In the genomic region with DNA sequence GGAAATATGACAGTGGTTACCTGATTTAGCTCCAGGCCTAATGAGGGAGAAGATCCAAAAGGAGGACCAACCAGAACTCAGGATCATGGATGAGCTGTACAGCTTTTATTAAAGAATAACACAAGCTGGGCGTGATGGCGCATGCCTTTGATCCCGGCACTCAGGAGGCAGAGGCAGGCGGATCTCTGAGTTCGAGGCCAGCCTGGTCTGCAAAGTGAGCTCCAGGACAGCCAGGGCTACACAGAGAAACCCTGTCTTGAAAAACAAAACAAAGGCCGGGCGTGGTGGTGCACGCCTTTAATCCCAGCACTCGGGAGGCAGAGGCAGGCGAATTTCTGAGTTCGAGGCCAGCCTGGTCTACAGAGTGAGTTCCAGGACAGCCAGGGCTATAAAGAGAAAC, we compare ENCODE assay signal across 8 mouse cellular contexts. TPM values are rescaled to one million over a fixed set of nuclear protein-coding genes. Genes with fewer than 3 reads are reported as not detected.
DNase-seq lines count a peak whose midpoint lies in the region; ATAC-seq and TF ChIP-seq lines count a peak whose summit lies in the region.
"Not testable (repeated sequence)": the region's sequence is repeated elsewhere in the genome, so short reads cannot be mapped to it uniquely, and the experiment has no call there.

A gene (minus strand): TSS at position 101 of the 400 bp plus-strand sequence.

- DNase-seq in ES-E14 (ENCODE audit: low read depth, low spot score); forebrain, embryonic 14.5 days (ENCODE audit: low spot score); hindbrain, embryonic 10.5 days (ENCODE audit: low spot score); left cerebral cortex, postnatal 14 days (ENCODE audit: low spot score in 2 of 2): not testable (repeated sequence)

- H3K36me3 ChIP-seq in ES-E14 (ENCODE audit: control insufficient read depth, insufficient read depth, low read length, poor library complexity, severe bottlenecking); forebrain, embryonic 14.5 days (ENCODE audit: control insufficient read depth, insufficient read depth, low read length); hindbrain, embryonic 10.5 days; kidney, embryonic 16.5 days (ENCODE audit: insufficient read depth, low read length); lung, embryonic 16.5 days (ENCODE audit: control insufficient read depth, insufficient read depth, low read length); neural tube, embryonic 13.5 days: not testable (repeated sequence)

- TF ChIP-seq POLR2A in cortical plate, adult 2 months (IDR thresholded peaks at IDR 0.05; ENCODE audit: extremely low read depth, insufficient read depth, low read length) = not testable (repeated sequence)

- H3K4me2 ChIP-seq in forebrain, embryonic 14.5 days (ENCODE audit: low read length); kidney, embryonic 16.5 days (replicated peaks; ENCODE audit: low read depth, low read length); lung, embryonic 16.5 days (ENCODE audit: low read depth, low read length); neural tube, embryonic 13.5 days: not testable (repeated sequence)

- intact Hi-C loops in left cerebral cortex, postnatal 14 days (cut with DNase I) = not testable (repeated sequence)

- not testable (repeated sequence) for H3K27me3 ChIP-seq in forebrain, embryonic 14.5 days (replicated peaks; ENCODE audit: control insufficient read depth, insufficient read depth, low read length); hindbrain, embryonic 10.5 days (ENCODE audit: insufficient read depth, poor library complexity, severe bottlenecking); kidney, embryonic 16.5 days (ENCODE audit: insufficient read depth, low read length); lung, embryonic 16.5 days (ENCODE audit: control insufficient read depth, insufficient read depth, low read depth, low read length); neural tube, embryonic 13.5 days

- 96% methylated on average over 11 of the region's 11 CpGs for WGBS in forebrain, embryonic 14.5 days
- WGBS in hindbrain, embryonic 10.5 days = 93% methylated on average over 11 of the region's 11 CpGs
- 94% methylated on average over 11 of the region's 11 CpGs for WGBS in kidney, embryonic 16.5 days
- 89% methylated on average over 11 of the region's 11 CpGs for WGBS in lung, embryonic 16.5 days
- 94% methylated on average over 11 of the region's 11 CpGs for WGBS in neural tube, embryonic 13.5 days

- TF ChIP-seq CTCF in cortical plate, adult 2 months (IDR thresholded peaks at IDR 0.05; ENCODE audit: extremely low read depth, insufficient read depth, low read length) = not testable (repeated sequence)

- not testable (repeated sequence) for ATAC-seq in forebrain, embryonic 14.5 days; kidney, embryonic 16.5 days (ENCODE audit: low FRiP score, low TSS enrichment); lung, embryonic 16.5 days (ENCODE audit: low read depth); neural tube, embryonic 13.5 days (ENCODE audit: low read depth)

- H3K27ac ChIP-seq in ES-E14 (ENCODE audit: insufficient read depth, low read depth, low read length, poor library complexity, severe bottlenecking) = peak within 1 kb of the TSS; percentile 7; the same call in 1 of the 2 replicates
- not testable (repeated sequence) for H3K27ac ChIP-seq in cortical plate, adult 2 months (ENCODE audit: insufficient read depth, low read length); forebrain, embryonic 14.5 days (ENCODE audit: low read depth, low read length); hindbrain, embryonic 10.5 days; kidney, embryonic 16.5 days (ENCODE audit: low read length); lung, embryonic 16.5 days (ENCODE audit: low read length); neural tube, embryonic 13.5 days (replicated peaks)

- in situ Hi-C loops in ES-E14 (cut with MboI; ENCODE audit: low sequenced_read_pairs in 2 of 2, unreplicated experiment in 2 of 2) = not testable (repeated sequence)

- peak within 1 kb of the TSS; percentile 65; the same call in 1 of the 2 replicates for H3K9ac ChIP-seq in ES-E14 (ENCODE audit: insufficient read depth, low read depth, low read length, poor library complexity, severe bottlenecking)
- H3K9ac ChIP-seq in forebrain, embryonic 14.5 days (ENCODE audit: low read length); kidney, embryonic 16.5 days (replicated peaks; ENCODE audit: low read length); lung, embryonic 16.5 days (ENCODE audit: low read length); neural tube, embryonic 13.5 days: not testable (repeated sequence)

- peaks cover 2 to 11% of the 10 kb centered on the region in 2 experiments; a peak in 1 of 4 replicates for H3K4me1 ChIP-seq in ES-E14 (ENCODE audit: control insufficient read depth in 2 of 2, insufficient read depth in 2 of 2, low read length in 2 of 2, poor library complexity in 1 of 2)
- not testable (repeated sequence) for H3K4me1 ChIP-seq in cortical plate, adult 2 months (ENCODE audit: control insufficient read depth, insufficient read depth, low read length); forebrain, embryonic 14.5 days (ENCODE audit: control insufficient read depth, insufficient read depth, low read length); lung, embryonic 16.5 days (replicated peaks; ENCODE audit: control insufficient read depth, insufficient read depth, low read length)
- peaks cover 11% of the 10 kb centered on the region for H3K4me1 ChIP-seq in hindbrain, embryonic 10.5 days (replicated peaks)
- peaks cover 11% of the 10 kb centered on the region for H3K4me1 ChIP-seq in kidney, embryonic 16.5 days (ENCODE audit: insufficient read depth, low read length)
- peaks cover 18% of the 10 kb centered on the region for H3K4me1 ChIP-seq in neural tube, embryonic 13.5 days (replicated peaks)

- peak within 1 kb of the TSS; percentile 28 to 30; a peak in 1 of 4 replicates for H3K4me3 ChIP-seq in ES-E14 (ENCODE audit: insufficient read depth in 1 of 2, low read depth in 1 of 2, low read length in 2 of 2, poor library complexity in 1 of 2, severe bottlenecking in 1 of 2)
- H3K4me3 ChIP-seq in cortical plate, adult 2 months (ENCODE audit: insufficient read depth, low read length); forebrain, embryonic 14.5 days (ENCODE audit: low read depth, low read length); hindbrain, embryonic 10.5 days; kidney, embryonic 16.5 days (ENCODE audit: low read length); lung, embryonic 16.5 days (ENCODE audit: low read length); neural tube, embryonic 13.5 days: not testable (repeated sequence)

- H3K9me3 ChIP-seq in ES-E14 (ENCODE audit: control insufficient read depth, insufficient read depth, low read depth, low read length); forebrain, embryonic 14.5 days (replicated peaks; ENCODE audit: control insufficient read depth, low read length); hindbrain, embryonic 10.5 days; kidney, embryonic 16.5 days (ENCODE audit: low read length); lung, embryonic 16.5 days (ENCODE audit: control insufficient read depth, low read length); neural tube, embryonic 13.5 days: not testable (repeated sequence)

RNA-seq across cellular contexts. Expression of the gene that starts here (rescaled TPM):
- 19.8 and 22.5 TPM in 2 replicates for total RNA-seq in ES-E14 (2012; rRNA removed)
- polyA plus RNA-seq in cortical plate, adult 2 months (2012; rRNA removed) = 14.2 and 15.0 TPM in 2 replicates
- 17.7 and 22.6 TPM in 2 replicates for polyA plus RNA-seq in forebrain, embryonic 14.5 days (2014; fragmentation: Nextera tagmentation; extraction: Ambion mirVana)
- polyA plus RNA-seq in hindbrain, embryonic 10.5 days (2016; fragmentation: Nextera tagmentation; extraction: Ambion mirVana) = 16.5 and 16.6 TPM in 2 replicates
- 17.8 and 18.3 TPM in 2 replicates for polyA plus RNA-seq in kidney, embryonic 16.5 days (2015; fragmentation: Nextera tagmentation; extraction: Ambion mirVana)
- 10 to 100 TPM; 15.2 to 15.4 TPM for total RNA-seq in left cerebral cortex, postnatal 14 days (2021)
- polyA plus RNA-seq in lung, embryonic 16.5 days (2015; fragmentation: Nextera tagmentation; extraction: Ambion mirVana) = 14.9 and 15.4 TPM in 2 replicates
- 19.1 and 19.3 TPM in 2 replicates for polyA plus RNA-seq in neural tube, embryonic 13.5 days (2015; fragmentation: Nextera tagmentation; extraction: Ambion mirVana)
